In the genomic region with DNA sequence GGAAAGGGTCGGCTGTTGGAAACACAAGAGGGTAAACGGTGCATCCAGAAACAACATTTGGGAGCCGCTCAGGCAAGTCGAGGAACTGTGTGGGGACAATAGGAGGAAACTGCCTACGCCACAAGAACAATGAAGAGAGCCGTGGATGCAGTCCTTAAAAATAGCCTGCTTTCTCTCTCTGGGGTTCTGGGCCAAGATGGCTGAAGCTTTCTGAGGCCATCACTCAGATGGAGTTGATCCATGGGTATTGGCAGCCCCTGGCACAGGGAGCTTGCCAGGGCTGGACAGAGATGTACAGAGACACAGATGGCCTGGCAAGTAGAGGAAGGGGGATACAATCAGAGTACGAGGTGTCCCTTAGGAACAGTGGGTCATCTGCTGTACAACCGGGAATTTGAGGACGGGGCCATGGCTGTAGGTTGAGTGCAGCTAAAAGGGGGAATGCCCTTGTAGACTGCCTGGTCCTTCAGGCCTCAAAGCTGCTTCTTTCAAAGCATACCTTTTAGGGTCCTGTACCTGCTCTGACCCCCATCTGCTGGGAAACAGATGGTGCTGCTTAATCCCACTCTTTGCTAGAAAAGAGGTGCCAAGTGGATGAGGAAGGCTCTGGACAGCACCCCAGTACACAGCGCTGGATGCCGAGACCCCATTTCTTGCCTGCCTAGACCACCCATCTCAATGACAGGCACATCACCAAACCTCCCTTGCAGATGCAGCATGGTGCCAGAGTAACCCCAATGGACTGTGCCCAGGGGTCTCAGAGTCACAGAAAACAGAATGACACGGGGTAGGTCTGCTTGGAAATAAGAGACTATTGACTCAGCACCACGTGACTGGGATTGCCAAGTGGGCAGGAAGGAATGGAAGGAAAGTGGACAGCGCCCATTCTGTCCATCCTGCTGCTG, we compare ENCODE assay signal across 8 mouse cellular contexts.
DNase-seq lines count a peak whose midpoint lies in the region; ATAC-seq and TF ChIP-seq lines count a peak whose summit lies in the region.

No protein-coding gene starts in this region.

- H3K36me3 ChIP-seq in lung, postnatal 0 days (ENCODE audit: insufficient read depth, low read length), result no peaks in the 10 kb centered on the region

- no peak overlapping the region for H3K4me3 ChIP-seq in lung, postnatal 0 days (ENCODE audit: low read depth, low read length)
- no peak overlapping the region for H3K4me3 ChIP-seq in cortical plate, adult 2 months (ENCODE audit: insufficient read depth, low read length)
- no peak overlapping the region for H3K4me3 ChIP-seq in olfactory bulb, adult 2 months (ENCODE audit: insufficient read depth, low read depth, low read length)

- H3K27ac ChIP-seq in lung, postnatal 0 days (ENCODE audit: low read length), result peak overlapping the region; percentile 71
- H3K27ac ChIP-seq in cortical plate, adult 2 months (ENCODE audit: insufficient read depth, low read length), result peak overlapping the region; percentile 66
- H3K27ac ChIP-seq in olfactory bulb, adult 2 months (ENCODE audit: insufficient read depth, low read depth, low read length), result 0 out of 2 replicates have a peak overlapping the region, but pooled peaks have one; percentile 22

- 73% methylated on average over 14 of the region's 14 CpGs for WGBS in lung, postnatal 0 days
- 54% methylated on average over 14 of the region's 14 CpGs for WGBS in olfactory bulb, adult 2 months

- peak; percentile 18; the same call in 1 of the 2 replicates for ATAC-seq in lung, postnatal 0 days

- no peak overlapping the region for H3K4me2 ChIP-seq in lung, postnatal 0 days (replicated peaks; ENCODE audit: low read depth, low read length)

- no peaks in the 10 kb centered on the region for H3K9me3 ChIP-seq in lung, postnatal 0 days (ENCODE audit: low read length)

- DNase-seq in lung, postnatal 0 days (ENCODE audit: low spot score), result no peak
- DNase-seq in lung, adult 18-20 months, result no peak
- peak; percentile 42 for DNase-seq in heart, postnatal 4 days
- DNase-seq in layer of hippocampus, adult 8-10 months (ENCODE audit: low spot score in 2 of 2), result no peak
- DNase-seq in layer of hippocampus, adult 9-11 months, result no peak
- DNase-seq in spleen, adult 12 weeks (ENCODE audit: low spot score), result no peak

- no peaks in the 10 kb centered on the region for H3K27me3 ChIP-seq in lung, postnatal 0 days (replicated peaks; ENCODE audit: insufficient read depth, low read length)

- no peak overlapping the region for H3K9ac ChIP-seq in lung, postnatal 0 days (replicated peaks; ENCODE audit: low read depth)

- no peak for TF ChIP-seq EP300 in lung, postnatal 0 days (IDR thresholded peaks at IDR 0.05)

- no peak for TF ChIP-seq CTCF in lung, postnatal 0 days (IDR thresholded peaks at IDR 0.05)
- no peak for TF ChIP-seq CTCF in cortical plate, adult 2 months (IDR thresholded peaks at IDR 0.05; ENCODE audit: extremely low read depth, insufficient read depth, low read length)
- no peak for TF ChIP-seq CTCF in olfactory bulb, adult 2 months (IDR thresholded peaks at IDR 0.05; ENCODE audit: insufficient read depth, low read depth, low read length)

- H3K4me1 ChIP-seq in lung, postnatal 0 days (ENCODE audit: insufficient read depth, low read depth, low read length), result peaks cover 25% of the 10 kb centered on the region
- peaks cover 6% of the 10 kb centered on the region for H3K4me1 ChIP-seq in cortical plate, adult 2 months (ENCODE audit: control insufficient read depth, insufficient read depth, low read length)
- H3K4me1 ChIP-seq in olfactory bulb, adult 2 months (ENCODE audit: control insufficient read depth, insufficient read depth, low read length), result peaks cover 20% of the 10 kb centered on the region

- TF ChIP-seq POLR2A in cortical plate, adult 2 months (IDR thresholded peaks at IDR 0.05; ENCODE audit: extremely low read depth, insufficient read depth, low read length), result no peak
- TF ChIP-seq POLR2A in olfactory bulb, adult 2 months (IDR thresholded peaks at IDR 0.05; ENCODE audit: insufficient read depth, low read depth, low read length), result no peak
